Comparison of ENCODE assay signal across 24 mouse cellular contexts in the genomic region with DNA sequence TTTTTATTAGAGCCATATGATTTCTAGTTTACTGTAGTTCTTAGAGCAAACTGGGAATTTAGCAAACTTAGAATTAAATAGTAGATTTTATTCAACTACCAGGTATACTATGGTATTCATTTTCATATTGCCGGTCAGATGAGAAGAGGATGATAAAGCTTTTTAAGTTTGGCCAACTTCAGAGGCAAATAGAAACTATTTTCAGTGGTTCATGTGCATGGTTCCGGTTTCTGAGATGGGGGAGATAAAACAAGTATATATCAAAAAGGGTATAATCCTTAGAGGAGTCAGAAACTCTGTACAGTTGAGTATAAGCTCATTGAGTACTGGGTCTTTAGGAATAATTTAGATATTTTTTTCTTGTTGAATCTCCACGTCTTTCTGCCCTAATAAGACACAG. TPM values are rescaled to one million over a fixed set of nuclear protein-coding genes. Genes with fewer than 3 reads are reported as not detected.
DNase-seq lines count a peak whose midpoint lies in the region; ATAC-seq and TF ChIP-seq lines count a peak whose summit lies in the region.
"Had no signal": no experiment of that assay in that cellular context is flagged by ENCODE, and none has a peak within 500 bp of the region (broad histone marks: within the 10 kb centered on the region; RNA-seq: fewer than 3 reads in every experiment).

No protein-coding gene starts in this region.

- H3K9ac ChIP-seq in MEL (ENCODE audit: control insufficient read depth, low read depth, low read length, poor library complexity, severe bottlenecking) = no peak overlapping the region
- H3K9ac ChIP-seq in hindbrain, postnatal 0 days (replicated peaks; ENCODE audit: low read length) = no peak overlapping the region
- H3K9ac ChIP-seq: embryonic facial prominence, embryonic 13.5 days; embryonic facial prominence, embryonic 15.5 days; forebrain, embryonic 12.5 days had no signal

- no peak overlapping the region for H3K4me2 ChIP-seq in hindbrain, postnatal 0 days (ENCODE audit: low read depth, low read length)
- H3K4me2 ChIP-seq: embryonic facial prominence, embryonic 13.5 days; embryonic facial prominence, embryonic 15.5 days; forebrain, embryonic 12.5 days had no signal

- no peak overlapping the region for H3K4me3 ChIP-seq in MEL (ENCODE audit: control insufficient read depth in 1 of 2, insufficient read depth in 1 of 2, low read depth in 2 of 2, low read length in 2 of 2)
- H3K4me3 ChIP-seq in hindbrain, postnatal 0 days (ENCODE audit: low read length) = no peak overlapping the region
- no peak overlapping the region for H3K4me3 ChIP-seq in gastrocnemius, adult 2 months
- H3K4me3 ChIP-seq: embryonic facial prominence, embryonic 13.5 days; embryonic facial prominence, embryonic 15.5 days; erythroblast, embryonic 14.5 days; forebrain, embryonic 10.5 days; forebrain, embryonic 12.5 days had no signal

- no peaks in the 10 kb centered on the region for H3K9me3 ChIP-seq in MEL (replicated peaks; ENCODE audit: insufficient read depth, low read length)
- no peaks in the 10 kb centered on the region for H3K9me3 ChIP-seq in hindbrain, postnatal 0 days (ENCODE audit: low read length)
- H3K9me3 ChIP-seq: embryonic facial prominence, embryonic 13.5 days; embryonic facial prominence, embryonic 15.5 days; forebrain, embryonic 10.5 days; forebrain, embryonic 12.5 days had no signal

- H3K27ac ChIP-seq in MEL (ENCODE audit: control insufficient read depth, low read depth, low read length) = no peak overlapping the region
- H3K27ac ChIP-seq in hindbrain, postnatal 0 days = no peak overlapping the region
- H3K27ac ChIP-seq in gastrocnemius, adult 2 months = no peak overlapping the region
- H3K27ac ChIP-seq: embryonic facial prominence, embryonic 13.5 days; embryonic facial prominence, embryonic 15.5 days; forebrain, embryonic 10.5 days; forebrain, embryonic 12.5 days had no signal

- TF ChIP-seq CTCF in MEL (IDR thresholded peaks at IDR 0.05 in 2 of 3, conservative IDR thresholded peaks at IDR 0.05 in 1 of 3; ENCODE audit: control insufficient read depth in 1 of 3, insufficient read depth in 1 of 3, low read depth in 2 of 3, low read length in 3 of 3, poor library complexity in 1 of 3, severe bottlenecking in 1 of 3) = no peak
- no peak for TF ChIP-seq CTCF in hindbrain, postnatal 0 days (IDR thresholded peaks at IDR 0.05; ENCODE audit: low read depth)
- TF ChIP-seq CTCF in gastrocnemius, adult 2 months (IDR thresholded peaks at IDR 0.05) = no peak

- no peak for TF ChIP-seq POLR2A in MEL (IDR thresholded peaks at IDR 0.05; ENCODE audit: control insufficient read depth in 1 of 2, insufficient read depth in 1 of 2, low read depth in 1 of 2, low read length in 2 of 2, poor library complexity in 1 of 2)

- no peak for ATAC-seq in hindbrain, postnatal 0 days
- ATAC-seq: activated CD4-positive, CD25-positive, alpha-beta regulatory T cell, adult 4 months; forebrain, embryonic 14.5 days; forebrain, embryonic 16.5 days; Patski had no signal

- no peak for TF ChIP-seq RAD21 in MEL (IDR thresholded peaks at IDR 0.05; ENCODE audit: low read depth, low read length)

- WGBS in hindbrain, postnatal 0 days = 85% methylated on average over 3 of the region's 3 CpGs

- TF ChIP-seq EP300 in MEL (IDR thresholded peaks at IDR 0.05; ENCODE audit: low read depth in 1 of 2, low read length in 2 of 2) = no peak

- H3K79me2 ChIP-seq in MEL (ENCODE audit: control insufficient read depth, insufficient read depth, low read length, poor library complexity) = peaks cover 26% of the 10 kb centered on the region

- intact Hi-C loops in gastrocnemius, adult 2 months (cut with DNase I) = no loop called here

- H3K4me1 ChIP-seq in MEL (ENCODE audit: control insufficient read depth in 1 of 2, insufficient read depth in 2 of 2, low read length in 2 of 2) = peaks cover 0 to 3% of the 10 kb centered on the region in 2 experiments; a peak in 2 of 4 replicates
- no peaks in the 10 kb centered on the region for H3K4me1 ChIP-seq in hindbrain, postnatal 0 days (ENCODE audit: insufficient read depth, low read length)
- H3K4me1 ChIP-seq: embryonic facial prominence, embryonic 13.5 days; embryonic facial prominence, embryonic 15.5 days; forebrain, embryonic 10.5 days; forebrain, embryonic 12.5 days had no signal

- H3K27me3 ChIP-seq in MEL (ENCODE audit: control insufficient read depth in 1 of 2, insufficient read depth in 2 of 2, low read length in 2 of 2) = no peaks in the 10 kb centered on the region
- no peaks in the 10 kb centered on the region for H3K27me3 ChIP-seq in hindbrain, postnatal 0 days (ENCODE audit: insufficient read depth, low read length)
- H3K27me3 ChIP-seq: embryonic facial prominence, embryonic 13.5 days; embryonic facial prominence, embryonic 15.5 days; forebrain, embryonic 12.5 days had no signal

- H3K36me3 ChIP-seq in MEL (ENCODE audit: control insufficient read depth in 1 of 2, insufficient read depth in 2 of 2, low read length in 2 of 2) = peaks cover 0 to 12% of the 10 kb centered on the region in 2 experiments; a peak in 3 of 4 replicates
- H3K36me3 ChIP-seq in hindbrain, postnatal 0 days (ENCODE audit: insufficient read depth, low read length) = no peaks in the 10 kb centered on the region
- H3K36me3 ChIP-seq: embryonic facial prominence, embryonic 13.5 days; embryonic facial prominence, embryonic 15.5 days; forebrain, embryonic 10.5 days; forebrain, embryonic 12.5 days had no signal

- peak; percentile 8 for DNase-seq in CD4-positive, CD25-positive, alpha-beta regulatory T cell, adult 2 months (ENCODE audit: low read depth, low spot score)
- DNase-seq in MEL (ENCODE audit: low read depth, low spot score) = peak; percentile 39
- DNase-seq in induced T-regulatory cell, adult 2 months (ENCODE audit: low read depth) = peak; percentile 30
- DNase-seq in hindbrain, postnatal 0 days (ENCODE audit: low spot score) = no peak
- no peak for DNase-seq in thymus, adult 18-20 months
- no peak for DNase-seq in gastrocnemius, adult 2 months
- DNase-seq: adrenal gland, adult 8-10 months; adrenal gland, postnatal 14 days; adrenal gland, postnatal 36 days; cerebellum, adult 11-12 months; cerebellum, adult 2 months; cerebellum, adult 9-10 months; cerebellum, postnatal 10 days; cerebellum, postnatal 25 days; embryo, embryonic 11 days had no signal

TF ChIP-seq in MEL, 35 proteins besides CTCF, POLR2A, EP300 and RAD21:
- TF ChIP-seq CHD1 (IDR thresholded peaks at IDR 0.05; ENCODE audit: low read depth, low read length) (no peak), GATA1 (IDR thresholded peaks at IDR 0.05; ENCODE audit: low read depth, low read length) (peak; percentile 74), TBP (IDR thresholded peaks at IDR 0.05; ENCODE audit: low read depth, low read length) (no peak)

RNA-seq across cellular contexts. Expression of gene Stag2, which starts 45.5 kb away (rescaled TPM):
- total RNA-seq in MEL (2012; rRNA removed) = 22.9 and 29.3 TPM in 2 replicates
- polyA plus RNA-seq in MEL (2012; ENCODE audit: insufficient read depth in 1 of 2, insufficient read length in 2 of 2, low read depth in 1 of 2, low replicate concordance in 2 of 2, missing spikeins in 1 of 2) = 10 to 100 TPM in 1 of 2 experiments, not detected in 1; 18.0 TPM
- 35.7 and 55.3 TPM in 2 replicates for total RNA-seq in hindbrain, postnatal 0 days (2014; rRNA removed)
- polyA plus RNA-seq in hindbrain, postnatal 0 days (2015; fragmentation: Nextera tagmentation; extraction: Ambion mirVana) = 14.5 and 16.8 TPM in 2 replicates
- 10 to 100 TPM; 52.8 to 62.0 TPM for total RNA-seq in gastrocnemius, adult 2 months (2021)

Comparison
In these comparisons a context has a peak if more than half of its experiments do, and no peak if none do; other contexts are left out.
1. DNase-seq: peak in CD4-positive, CD25-positive, alpha-beta regulatory T cell, adult 2 months (single experiment), MEL (single experiment) and induced T-regulatory cell, adult 2 months (single experiment); none in hindbrain, postnatal 0 days (single experiment), thymus, adult 18-20 months (0 of 2) and gastrocnemius, adult 2 months (single experiment).